Mouse (Mus musculus) small intestine, adult 2 months (tissue): ENCODE measurements around the gene Trim2. TPM values are rescaled to one million over a fixed set of nuclear protein-coding genes. Genes with fewer than 3 reads are reported as not detected.

ENCODE experiments used
- H3K27ac ChIP-seq: fragments of 200-500 bp; 2 replicates; pipeline ENCODE4 v1.5.1; 2012; ENCODE audit warnings: low read depth, low read length, control low read depth, inconsistent platforms; ENCODE audit not compliant: insufficient read depth
- H3K27me3 ChIP-seq: fragments of 200-500 bp; 2 replicates; pipeline ENCODE4 v1.6.1; 2012; ENCODE audit warnings: mild to moderate bottlenecking, moderate library complexity, low read length, inconsistent platforms; ENCODE audit not compliant: control insufficient read depth, insufficient read depth
- H3K36me3 ChIP-seq: fragments of 200-500 bp; 2 replicates; pipeline ENCODE4 v1.6.1; 2012; ENCODE audit warnings: mild to moderate bottlenecking, low read length, control low read depth, inconsistent platforms; ENCODE audit not compliant: control insufficient read depth, insufficient read depth
- H3K4me1 ChIP-seq: fragments of 200-500 bp; 2 replicates; pipeline ENCODE4 v1.6.1; 2012; ENCODE audit warnings: low read length, inconsistent platforms, mixed read lengths; ENCODE audit not compliant: control insufficient read depth, insufficient read depth, insufficient read length
- H3K4me3 ChIP-seq: fragments of 200-500 bp; 2 replicates; pipeline ENCODE4 v1.5.1; 2012; ENCODE audit warnings: low read depth, mild to moderate bottlenecking, control low read depth, inconsistent platforms, low read length, moderate library complexity
- CTCF ChIP-seq: fragments of 200-500 bp; IDR thresholded peaks from 2 replicates; pipeline ENCODE4 v1.5.1; 2012; ENCODE audit warnings: low read depth, mild to moderate bottlenecking, control low read depth, inconsistent platforms, low read length, moderate library complexity, mixed read lengths; ENCODE audit not compliant: insufficient replicate concordance, insufficient read length; ENCODE audit errors: extremely low read depth
- POLR2A ChIP-seq: fragments of 200-500 bp; IDR thresholded peaks from 2 replicates; pipeline ENCODE4 v1.6.1; 2012; ENCODE audit warnings: low read depth, mild to moderate bottlenecking, control low read depth, inconsistent platforms, low read length, moderate library complexity
- WGBS: fragments of 180-500 bp; shearing (Covaris S2); methylation state at CpG from one replicate; pipeline ENCODE4 v1.1.7; 2018; 5-methylcytosine and 5-hydroxymethylcytosine counted together
- polyA plus RNA-seq: library from polyadenylated mRNA; depleted of rRNA; stranded (reverse); fragments of >200 nt; gene quantifications from 2 replicates; pipeline ENCODE4 v1.2.3, GENCODE M21; 2012

Gene Trim2
- polyA plus RNA-seq, 1 experiment: 52.4 TPM

GRCm38 (mm10) chr3:84301674-84302073 lies 5.0 kb downstream of the Trim2 start:
- H3K27ac ChIP-seq: no peak overlapping the region
- 92% methylated on average over 4 of the region's 4 CpGs for WGBS
- no peak overlapping the region for H3K4me3 ChIP-seq
- no peaks in the 10 kb centered on the region for H3K27me3 ChIP-seq
- TF ChIP-seq POLR2A (no peak), CTCF (no peak)
- H3K36me3 ChIP-seq: no peaks in the 10 kb centered on the region
- peaks cover 18% of the 10 kb centered on the region for H3K4me1 ChIP-seq

- 60% methylated on average over 3 of the region's 3 CpGs for WGBS
- Histone ChIP-seq H3K27me3 (no peaks in the 10 kb centered on the region), H3K4me1 (peaks cover 14% of the 10 kb centered on the region)
These were observed 8.5 kb downstream of the Trim2 start for GRCm38 (mm10) chr3:84298186-84298585.

GRCm38 (mm10) chr3:84296676-84297075 lies 10.0 kb downstream of the Trim2 start:
- Histone ChIP-seq H3K27ac (no peak overlapping the region), H3K36me3 (no peaks in the 10 kb centered on the region), H3K27me3 (no peaks in the 10 kb centered on the region), H3K4me3 (no peak overlapping the region), H3K4me1 (peaks cover 14% of the 10 kb centered on the region)
- WGBS: 79% methylated on average over 2 of the region's 2 CpGs
- no peak for TF ChIP-seq CTCF
- no peak for TF ChIP-seq POLR2A

More at GRCm38 (mm10) chr3:84298186-84298585, 8.5 kb downstream of the Trim2 start:
- no peak for TF ChIP-seq POLR2A
- no peak for TF ChIP-seq CTCF
- Histone ChIP-seq H3K4me3 (no peak overlapping the region), H3K27ac (peak overlapping the region; percentile 39; the same call in 1 of the 2 replicates), H3K36me3 (no peaks in the 10 kb centered on the region)

GRCm38 (mm10) chr3:84294734-84295133 lies 11.9 kb downstream of the Trim2 start:
- WGBS: 56% methylated on average over 9 of the region's 9 CpGs
- H3K4me3 ChIP-seq: no peak overlapping the region
- H3K4me1 ChIP-seq: peaks cover 14% of the 10 kb centered on the region
- no peak for TF ChIP-seq POLR2A
- no peak for TF ChIP-seq CTCF
- no peaks in the 10 kb centered on the region for H3K27me3 ChIP-seq
- no peaks in the 10 kb centered on the region for H3K36me3 ChIP-seq
- H3K27ac ChIP-seq: no peak overlapping the region

GRCm38 (mm10) chr3:84293666-84294595 lies 12.7 kb downstream of the Trim2 start:
- Histone ChIP-seq H3K4me1 (peaks cover 12% of the 10 kb centered on the region), H3K4me3 (no peak overlapping the region), H3K36me3 (no peaks in the 10 kb centered on the region), H3K27ac (no peak overlapping the region), H3K27me3 (no peaks in the 10 kb centered on the region)
- TF ChIP-seq CTCF (no peak), POLR2A (no peak)
- 88% methylated on average over 13 of the region's 13 CpGs for WGBS

- no peak for TF ChIP-seq CTCF
- no peak for TF ChIP-seq POLR2A
- H3K4me3 ChIP-seq: no peak overlapping the region
- 96% methylated on average over 5 of the region's 5 CpGs for WGBS
- H3K27me3 ChIP-seq: no peaks in the 10 kb centered on the region
- no peak overlapping the region for H3K27ac ChIP-seq
- H3K36me3 ChIP-seq: no peaks in the 10 kb centered on the region
- H3K4me1 ChIP-seq: peaks cover 12% of the 10 kb centered on the region
These were observed 14.4 kb downstream of the Trim2 start for GRCm38 (mm10) chr3:84292238-84292637.

- Histone ChIP-seq H3K27me3 (no peaks in the 10 kb centered on the region), H3K27ac (no peak overlapping the region), H3K36me3 (no peaks in the 10 kb centered on the region), H3K4me1 (peaks cover 29% of the 10 kb centered on the region), H3K4me3 (no peak overlapping the region)
- 84% methylated on average over 4 of the region's 4 CpGs for WGBS
- TF ChIP-seq CTCF: no peak
These were observed 17.7 kb downstream of the Trim2 start for GRCm38 (mm10) chr3:84288931-84289330.
